Mouse (Mus musculus): Measurements from ENCODE around the gene Mfsd2b.

GRCm38 (mm10) chr12:4841392-4841887, 32.7 kb downstream of the Mfsd2b start, which contains the start of gene Fkbp1b:
- TF ChIP-seq POLR2A (IDR thresholded peaks at IDR 0.05; ENCODE audit: borderline replicate concordance, control insufficient read depth, low read depth, low read length) (no peak), CTCF (IDR thresholded peaks at IDR 0.05; ENCODE audit: control insufficient read depth, insufficient read depth, low read length) (no peak)
